10 mouse cellular contexts compared by ENCODE assay signal in genomic region chr11:117327633-117328032, GRCm38 (mm10).
DNase-seq lines count a peak whose midpoint lies in the region; ATAC-seq and TF ChIP-seq lines count a peak whose summit lies in the region.
"Had no signal": no experiment of that assay in that cellular context is flagged by ENCODE, and none has a peak within 500 bp of the region (broad histone marks: within the 10 kb centered on the region; RNA-seq: fewer than 3 reads in every experiment).

No protein-coding gene starts in this region.

- H3K4me2 ChIP-seq in stomach, embryonic 15.5 days: no peak overlapping the region
- no peak overlapping the region for H3K4me2 ChIP-seq in stomach, postnatal 0 days (replicated peaks; ENCODE audit: low read depth)
- H3K4me2 ChIP-seq: intestine, embryonic 15.5 days had no signal

- 75% methylated on average over 5 of the region's 5 CpGs for WGBS in stomach, embryonic 15.5 days
- WGBS in stomach, postnatal 0 days: 83% methylated on average over 5 of the region's 5 CpGs
- WGBS in small intestine, adult 2 months: 74% methylated on average over 5 of the region's 5 CpGs

- H3K27ac ChIP-seq in layer of hippocampus, adult 2 months: peak overlapping the region; percentile 81
- H3K27ac ChIP-seq in stomach, embryonic 15.5 days: peak overlapping the region; percentile 51; the same call in 1 of the 2 replicates
- H3K27ac ChIP-seq in stomach, postnatal 0 days (replicated peaks): no peak overlapping the region
- peak overlapping the region; percentile 79 for H3K27ac ChIP-seq in small intestine, adult 2 months (ENCODE audit: insufficient read depth, low read depth, low read length)

- no peak for TF ChIP-seq CTCF in layer of hippocampus, adult 2 months (conservative IDR thresholded peaks at IDR 0.05)
- TF ChIP-seq CTCF in stomach, postnatal 0 days (IDR thresholded peaks at IDR 0.05; ENCODE audit: low read depth): no peak
- TF ChIP-seq CTCF in small intestine, adult 2 months (IDR thresholded peaks at IDR 0.05; ENCODE audit: extremely low read depth, insufficient read length, insufficient replicate concordance, low read depth, low read length): no peak

- TF ChIP-seq EP300 in stomach, postnatal 0 days (optimal IDR thresholded peaks at IDR 0.05): no peak

- DNase-seq in layer of hippocampus, adult 2 months (ENCODE audit: low spot score in 2 of 2): no peak
- DNase-seq in layer of hippocampus, adult 8-10 months (ENCODE audit: low spot score in 2 of 2): no peak
- no peak for DNase-seq in stomach, postnatal 0 days (ENCODE audit: low spot score)
- DNase-seq in T-cell, adult 2 months (ENCODE audit: low spot score): peak; percentile 53
- DNase-seq in c-Kit-positive CD71-positive TER-119-positive erythroid progenitor cells, embryonic 14.5 days (ENCODE audit: low spot score): no peak
- DNase-seq: adrenal gland, adult 8-10 months; heart, postnatal 4 days had no signal

- no peak overlapping the region for H3K9ac ChIP-seq in stomach, embryonic 15.5 days
- no peak overlapping the region for H3K9ac ChIP-seq in stomach, postnatal 0 days (ENCODE audit: low read length)
- H3K9ac ChIP-seq: intestine, embryonic 15.5 days had no signal

- no peaks in the 10 kb centered on the region for H3K27me3 ChIP-seq in stomach, embryonic 15.5 days (replicated peaks)
- no peaks in the 10 kb centered on the region for H3K27me3 ChIP-seq in stomach, postnatal 0 days (ENCODE audit: control insufficient read depth, insufficient read depth, low read length)
- no peaks in the 10 kb centered on the region for H3K27me3 ChIP-seq in small intestine, adult 2 months (ENCODE audit: control insufficient read depth, insufficient read depth, low read length)
- H3K27me3 ChIP-seq: intestine, embryonic 15.5 days had no signal

- H3K4me3 ChIP-seq in layer of hippocampus, adult 2 months: no peak overlapping the region
- no peak overlapping the region for H3K4me3 ChIP-seq in stomach, embryonic 15.5 days (replicated peaks)
- H3K4me3 ChIP-seq in stomach, postnatal 0 days (ENCODE audit: low read depth, low read length): no peak overlapping the region
- no peak overlapping the region for H3K4me3 ChIP-seq in small intestine, adult 2 months (ENCODE audit: low read depth, low read length)
- H3K4me3 ChIP-seq: intestine, embryonic 15.5 days had no signal

- no peak for ATAC-seq in stomach, embryonic 15.5 days (ENCODE audit: insufficient read depth, low FRiP score, low read depth)
- ATAC-seq in stomach, postnatal 0 days (ENCODE audit: low FRiP score, low TSS enrichment): no peak
- ATAC-seq: intestine, embryonic 15.5 days had no signal

- no peaks in the 10 kb centered on the region for H3K9me3 ChIP-seq in stomach, embryonic 15.5 days
- H3K9me3 ChIP-seq in stomach, postnatal 0 days (ENCODE audit: control insufficient read depth, low read length): no peaks in the 10 kb centered on the region
- H3K9me3 ChIP-seq: intestine, embryonic 15.5 days had no signal

- no peak for TF ChIP-seq POLR2A in small intestine, adult 2 months (IDR thresholded peaks at IDR 0.05; ENCODE audit: low read depth, low read length)

- peaks cover 64% of the 10 kb centered on the region for H3K4me1 ChIP-seq in stomach, embryonic 15.5 days
- peaks cover 28% of the 10 kb centered on the region for H3K4me1 ChIP-seq in stomach, postnatal 0 days (replicated peaks; ENCODE audit: control insufficient read depth, insufficient read depth)
- H3K4me1 ChIP-seq in small intestine, adult 2 months (ENCODE audit: control insufficient read depth, insufficient read depth, insufficient read length, low read length): peaks cover 62% of the 10 kb centered on the region

- H3K36me3 ChIP-seq in stomach, embryonic 15.5 days: no peaks in the 10 kb centered on the region
- no peaks in the 10 kb centered on the region for H3K36me3 ChIP-seq in stomach, postnatal 0 days (ENCODE audit: control insufficient read depth, insufficient read depth, low read length)
- no peaks in the 10 kb centered on the region for H3K36me3 ChIP-seq in small intestine, adult 2 months (ENCODE audit: control insufficient read depth, insufficient read depth, low read length)
- H3K36me3 ChIP-seq: intestine, embryonic 15.5 days had no signal
